Mouse (Mus musculus): ENCODE measurements around the gene Sorbs1. TPM values are rescaled to one million over a fixed set of nuclear protein-coding genes. Genes with fewer than 3 reads are reported as not detected.

Gene Sorbs1
- polyA plus RNA-seq, 1 experiment from 2014 or later, result 79.4 TPM

DNA sequence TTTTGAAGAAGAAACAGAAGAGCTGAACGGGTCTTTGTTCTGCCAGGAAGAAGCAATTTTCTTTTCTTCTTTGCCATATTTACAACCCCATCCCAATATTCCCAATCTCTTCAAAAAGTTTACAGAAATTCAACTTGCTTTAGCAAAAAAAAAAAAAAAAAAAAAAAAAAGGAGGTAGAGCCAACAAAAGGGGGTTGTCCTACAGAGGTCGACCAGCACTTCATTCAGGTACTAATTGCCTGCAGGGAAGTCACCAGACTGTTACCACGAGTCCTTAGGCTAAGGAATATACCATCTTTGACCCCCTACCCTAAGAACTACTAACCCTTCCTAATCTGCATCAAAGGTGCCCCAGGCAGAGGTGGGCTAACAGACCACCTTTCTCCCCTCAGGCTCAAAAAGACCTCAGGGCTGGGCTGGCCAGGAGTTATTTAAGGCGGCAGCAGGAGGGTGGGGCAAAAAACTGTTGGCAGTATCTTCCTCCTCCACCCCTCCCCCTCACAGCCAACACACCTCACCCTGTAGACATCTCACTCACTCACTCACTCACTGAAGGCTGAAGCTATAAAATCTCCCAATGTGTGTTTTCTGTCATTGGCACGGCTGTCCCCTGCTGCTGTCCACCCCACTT is 1.8 kb downstream of the Sorbs1 start:
- Histone ChIP-seq H3K27ac (replicated peaks) (0 out of 2 replicates have a peak overlapping the region, but pooled peaks have one; percentile 90), H3K4me1 (peaks cover 20% of the 10 kb centered on the region), H3K27me3 (no peaks in the 10 kb centered on the region), H3K4me2 (replicated peaks) (peak overlapping the region; percentile 81), H3K9me3 (0 out of 2 replicates have a peak, but pooled peaks cover 3% of the 10 kb centered on the region), H3K4me3 (peak overlapping the region; percentile 75), H3K9ac (replicated peaks) (peak overlapping the region; percentile 80), H3K36me3 (no peaks in the 10 kb centered on the region)
- 34% methylated on average over 5 of the region's 5 CpGs for WGBS
- no peak for ATAC-seq (ENCODE audit: low FRiP score, low read depth)

DNA sequence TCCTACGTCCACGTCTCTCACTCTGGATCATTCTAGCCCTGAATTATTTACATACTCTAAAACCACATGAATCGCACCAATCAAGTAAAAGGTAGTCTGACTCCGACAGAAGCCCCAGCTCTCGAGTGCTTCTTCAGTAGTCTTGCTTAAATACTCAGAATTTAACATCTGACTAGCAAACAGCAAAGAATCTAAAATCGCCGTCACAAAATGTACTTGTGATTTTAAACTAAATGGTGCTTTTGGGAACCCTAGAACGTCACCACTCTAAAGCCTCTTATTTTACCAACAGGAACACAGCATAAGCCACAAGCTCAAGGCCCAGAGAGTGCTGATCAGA is 2.5 kb downstream of the Sorbs1 start:
- H3K27ac ChIP-seq (replicated peaks), result no peak overlapping the region
- H3K4me3 ChIP-seq, result no peak overlapping the region
- ATAC-seq (ENCODE audit: low FRiP score, low read depth), result no peak
- 0 out of 2 replicates have a peak, but pooled peaks cover 3% of the 10 kb centered on the region for H3K9me3 ChIP-seq
- H3K9ac ChIP-seq (replicated peaks), result no peak overlapping the region
- H3K4me1 ChIP-seq, result peaks cover 20% of the 10 kb centered on the region
- 72% methylated on average over 8 of the region's 8 CpGs for whole genome bisulfite sequencing
- H3K27me3 ChIP-seq, result no peaks in the 10 kb centered on the region
- peak overlapping the region; percentile 19 for H3K4me2 ChIP-seq (replicated peaks)
- no peaks in the 10 kb centered on the region for H3K36me3 ChIP-seq

DNA sequence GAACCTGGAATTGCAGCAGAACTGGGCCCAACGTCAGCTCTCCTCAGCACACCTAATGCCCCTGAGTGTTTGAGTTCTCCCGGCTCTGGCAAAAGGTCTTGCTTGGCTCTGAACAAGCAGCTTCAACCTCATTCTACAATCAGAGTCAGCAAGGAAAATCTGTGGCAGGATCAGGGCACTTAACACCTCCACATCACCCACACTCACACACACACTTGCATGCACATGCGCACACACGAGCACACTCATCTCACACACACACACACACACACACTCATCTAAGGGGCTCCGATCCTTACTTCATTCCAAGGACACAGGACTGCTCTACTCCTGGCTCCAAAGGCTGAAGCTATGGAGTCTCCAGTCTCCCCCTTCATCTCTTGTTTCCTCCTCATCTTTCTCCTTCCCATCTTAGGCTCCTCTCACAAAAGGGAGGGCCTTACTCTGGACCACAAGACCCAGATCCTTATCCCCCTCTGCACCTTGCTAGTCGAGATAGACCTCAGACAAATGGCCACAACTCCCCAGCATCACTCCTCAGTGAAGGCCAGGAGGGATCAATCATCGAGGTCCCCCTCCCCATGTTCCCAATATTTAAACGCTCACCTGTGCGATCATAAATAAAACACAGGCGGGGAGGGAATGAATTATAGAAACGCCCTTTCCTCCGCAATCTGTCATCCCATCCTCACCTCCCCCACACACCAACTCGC is 3.0 kb downstream of the Sorbs1 start:
- ATAC-seq (ENCODE audit: low FRiP score, low read depth), result no peak
- Histone ChIP-seq H3K9ac (replicated peaks) (0 out of 2 replicates have a peak overlapping the region, but pooled peaks have one; percentile 1), H3K4me3 (no peak overlapping the region), H3K27me3 (no peaks in the 10 kb centered on the region), H3K4me2 (replicated peaks) (peak overlapping the region; percentile 19; the same call in 1 of the 2 replicates), H3K4me1 (peaks cover 20% of the 10 kb centered on the region), H3K9me3 (0 out of 2 replicates have a peak, but pooled peaks cover 3% of the 10 kb centered on the region), H3K27ac (replicated peaks) (no peak overlapping the region), H3K36me3 (no peaks in the 10 kb centered on the region)
- 82% methylated on average over 13 of the region's 13 CpGs for WGBS

DNA sequence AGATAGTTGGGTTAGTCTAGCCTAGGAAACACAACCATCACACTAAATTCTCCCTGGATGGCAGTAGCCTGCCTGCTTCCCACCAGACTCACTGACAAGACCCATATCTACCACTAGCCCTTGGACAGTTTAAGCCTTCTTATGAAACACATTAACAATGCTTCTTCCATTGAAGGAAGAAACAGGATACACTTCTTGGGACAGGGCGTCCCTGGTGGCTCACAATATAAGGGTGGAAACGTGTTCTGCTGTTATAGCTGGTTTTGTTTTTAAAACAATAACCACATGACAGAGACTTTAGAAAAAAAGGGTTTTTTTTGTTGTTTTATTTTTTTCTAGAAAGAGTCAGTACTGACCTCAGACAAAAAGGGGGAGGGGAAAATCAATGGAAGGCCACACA is 4.3 kb downstream of the Sorbs1 start:
- Histone ChIP-seq H3K9ac (replicated peaks) (no peak overlapping the region), H3K4me1 (peaks cover 20% of the 10 kb centered on the region), H3K36me3 (no peaks in the 10 kb centered on the region), H3K27ac (replicated peaks) (no peak overlapping the region), H3K9me3 (0 out of 2 replicates have a peak, but pooled peaks cover 3% of the 10 kb centered on the region), H3K4me3 (no peak overlapping the region), H3K27me3 (no peaks in the 10 kb centered on the region), H3K4me2 (replicated peaks) (no peak overlapping the region)
- 78% methylated on average over 2 of the region's 2 CpGs for WGBS
- no peak for ATAC-seq (ENCODE audit: low FRiP score, low read depth)

DNA sequence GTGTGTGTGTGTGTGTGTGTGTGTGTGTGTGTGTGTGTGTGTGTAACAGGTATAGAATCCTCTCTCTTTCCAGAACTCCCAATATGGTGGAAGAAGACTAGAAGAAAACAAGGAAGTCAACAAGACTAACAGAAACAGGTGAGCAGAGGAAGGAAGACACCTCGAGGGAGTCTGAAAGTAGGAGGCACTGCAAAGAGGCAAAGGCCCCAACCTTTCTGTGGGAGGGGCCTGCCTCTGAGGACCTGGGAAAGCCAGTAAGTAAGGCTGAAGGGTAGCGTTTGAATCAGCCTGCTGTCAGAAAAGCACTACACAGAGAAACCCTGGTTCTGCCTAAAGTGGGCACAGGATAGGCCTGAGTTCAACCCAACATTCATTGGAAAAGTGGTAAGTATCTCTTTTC is 4.7 kb downstream of the Sorbs1 start:
- H3K36me3 ChIP-seq, result no peaks in the 10 kb centered on the region
- no peak for ATAC-seq (ENCODE audit: low FRiP score, low read depth)
- no peaks in the 10 kb centered on the region for H3K27me3 ChIP-seq
- no peak overlapping the region for H3K27ac ChIP-seq (replicated peaks)
- no peak overlapping the region for H3K9ac ChIP-seq (replicated peaks)
- H3K4me3 ChIP-seq, result no peak overlapping the region
- 51% methylated on average over 2 of the region's 2 CpGs for WGBS
- H3K4me2 ChIP-seq (replicated peaks), result no peak overlapping the region
- 0 out of 2 replicates have a peak, but pooled peaks cover 3% of the 10 kb centered on the region for H3K9me3 ChIP-seq
- peaks cover 20% of the 10 kb centered on the region for H3K4me1 ChIP-seq

DNA sequence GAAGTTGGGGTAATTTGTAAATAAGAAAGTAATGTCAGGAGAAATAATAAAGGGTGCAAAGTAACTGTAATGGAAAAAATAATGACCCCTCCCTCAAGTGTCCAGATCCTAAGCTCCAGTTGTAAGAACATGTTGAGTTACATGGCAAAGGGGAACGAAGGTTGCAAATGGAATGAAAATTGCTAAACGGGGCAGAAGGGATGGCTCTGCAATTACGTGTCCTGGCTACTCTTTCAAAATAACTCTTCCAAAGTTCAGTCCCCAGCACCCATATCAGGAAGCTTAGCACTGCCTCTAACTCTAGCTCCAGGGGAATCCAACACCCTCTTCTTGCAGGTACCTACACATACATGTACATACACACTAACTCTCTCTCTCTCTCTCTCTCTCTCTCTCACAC is 6.6 kb downstream of the Sorbs1 start:
- no peaks in the 10 kb centered on the region for H3K36me3 ChIP-seq
- ATAC-seq (ENCODE audit: low FRiP score, low read depth), result no peak
- H3K4me1 ChIP-seq, result peaks cover 14% of the 10 kb centered on the region
- H3K27ac ChIP-seq (replicated peaks), result no peak overlapping the region
- no peaks in the 10 kb centered on the region for H3K27me3 ChIP-seq
- no peak overlapping the region for H3K4me3 ChIP-seq
- no peak overlapping the region for H3K4me2 ChIP-seq (replicated peaks)
- WGBS, result 96% methylated on average over 3 of the region's 3 CpGs
- 0 out of 2 replicates have a peak, but pooled peaks cover 3% of the 10 kb centered on the region for H3K9me3 ChIP-seq
- no peak overlapping the region for H3K9ac ChIP-seq (replicated peaks)

DNA sequence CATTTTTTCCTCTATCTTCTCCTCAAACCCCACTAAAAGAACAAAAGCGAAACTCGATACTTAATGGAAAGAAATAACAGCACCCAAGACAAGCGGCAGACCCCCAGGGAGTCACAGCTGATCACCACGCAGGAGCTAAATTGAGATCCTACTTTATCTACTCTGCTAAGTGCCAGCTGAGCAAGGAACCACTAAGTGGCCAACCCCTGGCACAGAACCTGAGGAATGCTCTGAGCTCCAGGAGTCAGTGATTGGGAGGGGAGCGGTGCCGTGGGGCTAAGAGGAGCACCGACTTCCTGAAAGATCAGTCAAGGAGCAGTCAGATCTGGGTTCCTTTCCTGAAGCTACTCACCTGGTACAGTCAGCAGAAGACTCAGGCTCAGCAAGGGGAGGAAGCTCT is 9.2 kb downstream of the Sorbs1 start:
- no peaks in the 10 kb centered on the region for H3K27me3 ChIP-seq
- no peak for ATAC-seq (ENCODE audit: low FRiP score, low read depth)
- WGBS, result 89% methylated on average over 7 of the region's 7 CpGs
- H3K4me3 ChIP-seq, result no peak overlapping the region
- H3K4me1 ChIP-seq, result peaks cover 9% of the 10 kb centered on the region
- H3K9ac ChIP-seq (replicated peaks), result no peak overlapping the region
- no peaks in the 10 kb centered on the region for H3K36me3 ChIP-seq
- H3K9me3 ChIP-seq, result 0 out of 2 replicates have a peak, but pooled peaks cover 3% of the 10 kb centered on the region
- H3K27ac ChIP-seq (replicated peaks), result no peak overlapping the region
- H3K4me2 ChIP-seq (replicated peaks), result no peak overlapping the region

DNA sequence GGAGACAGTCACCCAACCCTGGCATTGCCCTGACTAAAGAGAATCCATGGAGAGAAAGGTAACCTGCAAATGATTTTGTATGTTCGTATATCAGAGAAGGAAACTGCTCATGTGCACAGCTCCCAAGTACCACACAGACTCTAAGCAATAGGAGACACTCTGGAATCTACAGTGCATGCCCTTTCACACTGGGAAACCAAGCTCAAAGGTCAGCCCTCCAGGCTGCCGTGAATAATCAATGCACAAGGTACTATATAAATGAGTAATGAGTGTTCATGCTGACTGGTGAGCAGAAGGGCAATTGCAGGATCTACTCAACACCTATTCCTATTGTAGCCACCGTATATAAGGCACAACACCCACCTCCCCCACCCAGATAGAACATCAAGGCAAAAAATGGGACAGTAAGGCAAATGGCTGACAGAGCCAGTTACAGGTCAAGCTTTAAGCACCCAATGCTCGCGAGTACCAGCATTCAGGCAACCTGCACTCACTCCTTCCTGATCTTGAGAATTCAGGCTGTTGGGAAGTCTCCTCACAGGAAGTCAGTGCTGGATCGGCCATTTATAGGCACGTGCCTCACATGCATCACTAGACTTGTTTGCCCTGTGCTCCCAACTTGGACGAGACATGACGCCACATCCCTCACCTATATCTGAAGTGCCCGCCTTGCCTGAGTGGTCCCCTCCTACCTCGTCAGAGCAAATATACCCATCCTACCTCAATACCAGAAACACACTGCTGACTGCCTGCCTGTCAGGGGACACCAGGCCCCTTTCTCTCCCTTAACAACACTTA is 13.4 kb downstream of the Sorbs1 start:
- no peak for ATAC-seq (ENCODE audit: low FRiP score, low read depth)
- Histone ChIP-seq H3K9ac (replicated peaks) (no peak overlapping the region), H3K4me2 (replicated peaks) (no peak overlapping the region), H3K27ac (replicated peaks) (no peak overlapping the region), H3K4me1 (peaks cover 20% of the 10 kb centered on the region), H3K36me3 (no peaks in the 10 kb centered on the region), H3K27me3 (no peaks in the 10 kb centered on the region), H3K9me3 (no peaks in the 10 kb centered on the region), H3K4me3 (no peak overlapping the region)
- WGBS, result 79% methylated on average over 11 of the region's 11 CpGs

DNA sequence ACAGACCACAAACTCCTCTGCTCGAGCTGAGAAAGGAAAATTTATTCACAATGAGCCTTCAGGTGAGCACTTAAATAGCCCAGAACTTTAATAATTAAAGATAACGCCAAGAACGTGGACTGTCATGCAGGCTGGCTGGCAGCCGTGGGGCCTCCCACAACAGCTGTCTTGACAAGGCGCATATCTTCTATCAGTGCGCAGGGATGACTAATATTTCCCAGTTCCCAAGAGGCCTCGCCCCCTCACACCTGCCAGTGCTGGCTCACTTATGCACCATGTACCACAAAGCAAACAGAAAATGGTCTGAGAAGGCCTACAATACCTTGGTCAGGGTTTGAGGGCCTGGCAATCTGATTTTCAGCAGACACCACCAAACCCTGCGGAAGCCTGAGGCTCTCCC is 14.4 kb downstream of the Sorbs1 start:
- H3K27me3 ChIP-seq, result no peaks in the 10 kb centered on the region
- H3K4me3 ChIP-seq, result no peak overlapping the region
- H3K4me2 ChIP-seq (replicated peaks), result no peak overlapping the region
- no peaks in the 10 kb centered on the region for H3K36me3 ChIP-seq
- peaks cover 20% of the 10 kb centered on the region for H3K4me1 ChIP-seq
- no peak overlapping the region for H3K9ac ChIP-seq (replicated peaks)
- no peaks in the 10 kb centered on the region for H3K9me3 ChIP-seq
- no peak overlapping the region for H3K27ac ChIP-seq (replicated peaks)
- no peak for ATAC-seq (ENCODE audit: low FRiP score, low read depth)
- WGBS, result 87% methylated on average over 8 of the region's 8 CpGs

DNA sequence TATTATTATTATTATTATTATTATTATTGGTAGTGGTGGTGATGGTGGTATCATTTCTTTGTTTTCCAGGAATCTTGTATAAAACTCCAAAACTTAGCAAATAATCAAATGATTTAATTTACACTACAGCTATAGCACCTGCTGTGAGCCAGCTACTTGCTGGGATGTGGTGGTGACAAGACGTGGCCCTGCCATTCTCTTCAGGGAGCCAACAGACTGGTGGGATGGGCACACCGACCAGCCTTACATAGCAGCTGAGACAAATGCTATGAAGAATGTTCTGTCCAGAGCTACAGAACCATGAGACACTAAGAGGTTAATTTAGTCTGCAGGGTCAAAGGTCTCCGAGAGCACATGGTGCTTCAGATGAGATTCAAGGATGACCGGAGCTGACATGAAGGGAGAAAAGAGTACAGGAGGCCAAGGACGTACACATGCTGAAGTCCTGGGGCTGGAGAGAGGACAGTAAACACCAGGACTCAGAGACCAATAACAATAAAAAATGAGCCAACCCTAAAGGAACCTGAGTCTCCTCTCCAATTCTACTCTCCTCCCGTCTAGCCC is 15.3 kb downstream of the Sorbs1 start:
- Histone ChIP-seq H3K4me2 (replicated peaks) (no peak overlapping the region), H3K27me3 (no peaks in the 10 kb centered on the region), H3K36me3 (no peaks in the 10 kb centered on the region), H3K9ac (replicated peaks) (no peak overlapping the region), H3K4me1 (peaks cover 20% of the 10 kb centered on the region), H3K27ac (replicated peaks) (no peak overlapping the region), H3K4me3 (no peak overlapping the region), H3K9me3 (no peaks in the 10 kb centered on the region)
- 0 out of 2 replicates have a peak, but pooled peaks have one; percentile 16 for ATAC-seq (ENCODE audit: low FRiP score, low read depth)
- 62% methylated on average over 6 of the region's 6 CpGs for WGBS

DNA sequence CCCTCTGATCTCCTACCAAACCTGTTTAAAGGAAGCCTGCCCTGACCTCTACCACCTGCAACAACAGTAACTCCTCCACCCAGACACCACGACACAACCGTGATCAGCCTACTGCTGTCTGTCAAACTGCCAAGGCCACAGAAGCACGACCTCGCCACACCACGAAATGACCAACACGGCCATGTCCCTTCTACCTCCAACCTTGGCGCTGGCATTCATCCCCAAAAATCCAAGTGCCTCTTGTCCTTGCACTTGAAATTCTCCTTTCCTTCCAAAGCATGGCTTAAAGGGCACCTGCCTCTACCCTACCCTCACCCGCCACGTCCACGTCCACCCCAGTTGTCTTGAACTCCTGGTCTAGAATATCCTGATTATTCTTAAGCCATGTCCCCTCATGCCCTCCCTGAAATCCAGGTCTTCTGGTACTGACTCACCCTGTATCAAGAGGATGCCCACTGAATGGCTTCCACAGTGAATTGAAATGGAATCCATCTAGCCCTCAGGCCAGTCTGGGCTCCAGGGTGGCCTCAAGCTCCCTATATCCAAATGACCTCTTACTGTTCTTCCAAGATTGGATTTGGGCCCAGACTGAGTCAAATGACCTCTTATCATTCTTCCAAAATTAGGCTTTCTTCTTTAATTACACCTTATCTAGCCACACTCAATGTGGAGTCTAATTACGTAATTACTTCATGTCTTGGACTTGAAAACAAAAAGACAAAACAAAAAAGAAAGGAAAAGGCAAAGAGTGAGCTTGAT is 16.9 kb downstream of the Sorbs1 start:
- H3K9ac ChIP-seq (replicated peaks), result no peak overlapping the region
- 92% methylated on average over 11 of the region's 11 CpGs for WGBS
- H3K4me1 ChIP-seq, result peaks cover 30% of the 10 kb centered on the region
- no peaks in the 10 kb centered on the region for H3K9me3 ChIP-seq
- H3K27me3 ChIP-seq, result no peaks in the 10 kb centered on the region
- no peak overlapping the region for H3K27ac ChIP-seq (replicated peaks)
- H3K4me2 ChIP-seq (replicated peaks), result no peak overlapping the region
- ATAC-seq (ENCODE audit: low FRiP score, low read depth), result no peak
- H3K36me3 ChIP-seq, result no peaks in the 10 kb centered on the region
- H3K4me3 ChIP-seq, result no peak overlapping the region
